Mouse (Mus musculus): ENCODE results near the gene Tm9sf1. TPM values are rescaled to one million over a fixed set of nuclear protein-coding genes. Genes with fewer than 3 reads are reported as not detected.

Tm9sf1 gene
- total and polyA plus RNA-seq, 3 experiments: 36.1 to 65.3 (median 51.3) TPM

DNA sequence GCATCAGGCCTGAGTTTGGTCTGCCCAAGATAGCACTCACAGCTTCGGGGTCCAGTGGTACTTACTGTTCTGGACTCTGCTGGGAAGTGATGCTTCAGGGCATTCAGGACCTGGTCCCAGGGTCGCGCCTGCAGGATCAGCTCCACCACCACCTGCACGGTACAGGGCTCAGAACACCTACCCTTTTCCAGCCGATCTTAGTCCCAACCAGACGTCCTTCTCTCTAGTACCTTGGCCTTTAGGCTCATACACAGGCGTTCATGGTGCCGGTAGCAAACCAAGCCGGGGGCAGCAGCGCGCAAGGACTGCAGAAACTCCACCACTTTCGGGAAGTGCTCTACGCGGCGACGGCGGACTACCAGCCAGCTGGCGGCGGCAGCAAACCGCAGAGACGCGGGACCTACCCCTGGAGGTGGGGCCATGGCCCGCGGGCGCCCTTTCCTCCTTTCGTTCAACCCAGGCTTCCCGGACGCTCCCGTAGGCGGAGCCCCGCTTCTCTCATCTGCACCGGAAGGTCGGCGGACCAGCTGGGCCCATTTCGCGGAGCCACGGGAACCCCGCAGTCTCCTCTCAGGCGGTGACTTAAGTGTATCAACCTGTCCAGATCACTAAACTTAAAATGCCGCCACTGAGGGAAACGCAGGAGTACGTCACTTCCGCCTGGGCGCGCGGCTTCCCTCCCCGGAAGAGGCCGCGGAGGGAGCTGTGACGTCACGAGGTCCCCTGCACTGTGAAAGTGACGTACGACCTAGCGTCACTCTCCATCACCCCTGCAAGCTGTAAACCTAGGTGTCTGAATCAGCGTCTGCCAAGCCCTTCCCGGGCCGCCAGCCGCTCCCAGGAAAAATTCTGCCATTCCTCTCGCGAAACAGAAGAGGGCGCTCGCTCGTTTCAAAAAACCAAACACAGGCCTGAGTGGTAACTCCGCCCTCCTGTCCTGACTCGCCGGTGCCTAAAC lies 37.8 kb upstream of the Tm9sf1 start, which contains the start of gene Tinf2:
TSS of gene Tinf2 (minus strand) at position 661 of the 958 bp plus-strand sequence.
- in situ Hi-C loops (cut with MboI; ENCODE audit: low pct_ligation_motif_present, low pct_unique_long_range_greater_than_20kb, low sequenced_read_pairs): loop anchor here (5.0 kb wide), 1 partner anchor 71 kb away; no protein-coding TSS in a partner anchor
- Histone ChIP-seq H3K9me3 (replicated peaks; ENCODE audit: low read length) (no peaks in the 10 kb centered on the region), H3K4me1 (ENCODE audit: control insufficient read depth in 1 of 2, insufficient read depth in 2 of 2) (peaks cover 5 to 52% of the 10 kb centered on the region in 2 experiments), H3K36me3 (replicated peaks in 1 of 2; ENCODE audit: control insufficient read depth in 1 of 2, insufficient read depth in 1 of 2, low read length in 1 of 2) (peaks cover 35 to 42% of the 10 kb centered on the region in 2 experiments), H3K4me2 (ENCODE audit: insufficient read depth, low read depth, poor library complexity, severe bottlenecking) (peak within 1 kb of the TSS; percentile 95), H3K27me3 (replicated peaks) (no peaks in the 10 kb centered on the region), H3K27ac (ENCODE audit: insufficient read depth, low read depth) (peak within 1 kb of the TSS; percentile 56), H3K4me3 (replicated peaks in 1 of 3; ENCODE audit: low read depth in 2 of 3, low read length in 2 of 3, poor library complexity in 1 of 3) (peak within 1 kb of the TSS; percentile 77 to 85 (median 79)), H3K79me2 (replicated peaks; ENCODE audit: control insufficient read depth, extremely low read depth, insufficient read depth, poor library complexity, severe bottlenecking) (no peaks in the 10 kb centered on the region), H3K9ac (ENCODE audit: insufficient read depth, low read depth) (peak within 1 kb of the TSS; percentile 62)
- peak; percentile 95 for DNase-seq (ENCODE audit: extremely low read depth)
- dilution Hi-C loops (cut with MboI; ENCODE audit: extremely low pct_ligation_motif_present, extremely low pct_unique_long_range_greater_than_20kb, low sequenced_read_pairs): no loop called here
- TF ChIP-seq HCFC1 (IDR thresholded peaks at IDR 0.05; ENCODE audit: low read depth, low read length) (peak; percentile 84), RAD21 (IDR thresholded peaks at IDR 0.05; ENCODE audit: low read depth, low read length) (peak; percentile 77), ZKSCAN1 (IDR thresholded peaks at IDR 0.05; ENCODE audit: borderline replicate concordance, low read depth, low read length) (no peak; the same call in 1 of the 2 replicates), NELFE (IDR thresholded peaks at IDR 0.05; ENCODE audit: low read depth, low read length) (peak; percentile 91), RCOR1 (conservative IDR thresholded peaks at IDR 0.05; ENCODE audit: low read depth, low read length) (peak; percentile 80), POLR2AphosphoS2 (IDR thresholded peaks at IDR 0.05; ENCODE audit: low read depth, low read length) (no peak; the same call in 1 of the 2 replicates), NRF1 (IDR thresholded peaks at IDR 0.05; ENCODE audit: low read depth, low read length) (peak; percentile 54), CTCF (conservative IDR thresholded peaks at IDR 0.05 in 1 of 2, IDR thresholded peaks at IDR 0.05 in 1 of 2; ENCODE audit: low read depth in 2 of 2, low read length in 2 of 2) (peak; percentile 48 to 86), JUND (conservative IDR thresholded peaks at IDR 0.05; ENCODE audit: low read depth, low read length) (peak; percentile 71), UBTF (IDR thresholded peaks at IDR 0.05; ENCODE audit: low read depth, low read length) (no peak; the same call in 1 of the 2 replicates), BHLHE40 (IDR thresholded peaks at IDR 0.05; ENCODE audit: low read depth, low read length) (peak; percentile 53; the same call in 1 of the 2 replicates), ZMIZ1 (IDR thresholded peaks at IDR 0.05; ENCODE audit: low read depth, low read length) (peak; percentile 81), CHD1 (IDR thresholded peaks at IDR 0.05; ENCODE audit: low read depth, low read length) (no peak), TCF12 (IDR thresholded peaks at IDR 0.05; ENCODE audit: low read depth, low read length) (peak; percentile 72), ZNF384 (IDR thresholded peaks at IDR 0.05; ENCODE audit: low read depth, low read length) (no peak), IRF4 (IDR thresholded peaks at IDR 0.05; ENCODE audit: low read depth, low read length) (peak; percentile 84), KAT2A (IDR thresholded peaks at IDR 0.05; ENCODE audit: insufficient replicate concordance, low read length) (peak; percentile 82; the same call in 1 of the 2 replicates), MAX (IDR thresholded peaks at IDR 0.05; ENCODE audit: low read length) (peak; percentile 79), MYC (IDR thresholded peaks at IDR 0.05; ENCODE audit: low read depth, low read length) (no peak), POLR2A (IDR thresholded peaks at IDR 0.05; ENCODE audit: low read depth, low read length) (peak; percentile 79), SIN3A (IDR thresholded peaks at IDR 0.05; ENCODE audit: low read length) (peak; percentile 94), EP300 (IDR thresholded peaks at IDR 0.05; ENCODE audit: low read length) (peak; percentile 37; the same call in 1 of the 2 replicates), ZC3H11A (IDR thresholded peaks at IDR 0.05; ENCODE audit: low read depth, low read length) (peak; percentile 1; the same call in 1 of the 2 replicates), GABPA (IDR thresholded peaks at IDR 0.05; ENCODE audit: insufficient replicate concordance, low read depth, low read length) (peak; percentile 100), MAZ (IDR thresholded peaks at IDR 0.05; ENCODE audit: low read depth, low read length) (peak; percentile 84), MAFK (IDR thresholded peaks at IDR 0.05; ENCODE audit: insufficient replicate concordance, low read length) (peak; percentile 62; the same call in 1 of the 2 replicates), ETS1 (conservative IDR thresholded peaks at IDR 0.05; ENCODE audit: low read depth, low read length) (peak; percentile 98), MEF2A (IDR thresholded peaks at IDR 0.05; ENCODE audit: borderline replicate concordance, low read depth, low read length) (peak; percentile 80), USF2 (conservative IDR thresholded peaks at IDR 0.05; ENCODE audit: low read depth, low read length) (no peak), E2F4 (IDR thresholded peaks at IDR 0.05; ENCODE audit: insufficient replicate concordance, low read depth, low read length) (peak; percentile 92; the same call in 1 of the 2 replicates), JUN (IDR thresholded peaks at IDR 0.05; ENCODE audit: insufficient read depth, low read depth, low read length) (0 out of 2 replicates have a peak, but pooled peaks have one; percentile 46), ELF1 (IDR thresholded peaks at IDR 0.05; ENCODE audit: low read depth, low read length) (peak; percentile 91), PAX5 (IDR thresholded peaks at IDR 0.05; ENCODE audit: low read length) (no peak), MXI1 (IDR thresholded peaks at IDR 0.05; ENCODE audit: low read depth, low read length) (peak; percentile 85), SMC3 (IDR thresholded peaks at IDR 0.05; ENCODE audit: low read depth, low read length) (peak; percentile 76), USF1 (IDR thresholded peaks at IDR 0.05; ENCODE audit: low read depth, low read length) (no peak), CHD2 (IDR thresholded peaks at IDR 0.05; ENCODE audit: low read length) (peak; percentile 73; the same call in 1 of the 2 replicates)

Data from CH12.LX (cell line).